Mouse (Mus musculus) heart, postnatal 0 days (tissue): ENCODE measurements around the gene Lamb1. TPM values are rescaled to one million over a fixed set of nuclear protein-coding genes. Genes with fewer than 3 reads are reported as not detected.

Experiments used
- ATAC-seq: fragments of 200-750 bp; cut with Nextera tagmentation; 2 replicates; pipeline ENCODE4 v1.8.0; 2017; ENCODE audit warnings: low read depth, moderate number of reproducible peaks, moderate library complexity; ENCODE audit not compliant: insufficient read depth
- DNase-seq: peaks from one replicate; pipeline ENCODE4 v3.0.0-alpha.2; 2016; ENCODE audit warnings: low spot score
- H3K27ac ChIP-seq: fragments of 300-500 bp; sonication (generic); 2 replicates; pipeline ENCODE4 v1.5.1; 2014; ENCODE audit warnings: low read depth, mild to moderate bottlenecking
- H3K27me3 ChIP-seq: fragments of 300-500 bp; sonication (generic); 2 replicates; pipeline ENCODE4 v1.6.1; 2014; ENCODE audit warnings: low read length, mixed read lengths; ENCODE audit not compliant: control insufficient read depth, insufficient read depth
- H3K36me3 ChIP-seq: fragments of 300-500 bp; sonication (generic); replicated peaks from 2 replicates; pipeline ENCODE4 v1.6.1; 2014; ENCODE audit warnings: low read length, mixed read lengths; ENCODE audit not compliant: control insufficient read depth, insufficient read depth
- H3K4me1 ChIP-seq: fragments of 300-500 bp; sonication (generic); 2 replicates; pipeline ENCODE4 v1.6.1; 2014; ENCODE audit warnings: antibody characterized with exemption; ENCODE audit not compliant: control insufficient read depth, insufficient read depth
- H3K4me2 ChIP-seq: fragments of 300-500 bp; sonication (generic); 2 replicates; pipeline ENCODE4 v1.6.1; 2014; ENCODE audit warnings: low read depth, mild to moderate bottlenecking, low read length, moderate library complexity
- H3K4me3 ChIP-seq: fragments of 300-500 bp; sonication (generic); 2 replicates; pipeline ENCODE4 v1.5.1; 2014; ENCODE audit warnings: low read depth, low read length
- H3K9ac ChIP-seq: fragments of 300-500 bp; sonication (generic); replicated peaks from 2 replicates; pipeline ENCODE4 v1.6.1; 2014; ENCODE audit warnings: low read depth, low read length, mixed read lengths
- H3K9me3 ChIP-seq: fragments of 300-500 bp; sonication (generic); replicated peaks from 2 replicates; pipeline ENCODE4 v1.6.1; 2016; ENCODE audit warnings: low read length; ENCODE audit not compliant: control insufficient read depth
- CTCF ChIP-seq: IDR thresholded peaks from 2 replicates; pipeline ENCODE4 v1.5.1; 2016; ENCODE audit warnings: antibody characterized with exemption, control low read depth, low read depth
- EP300 ChIP-seq: IDR thresholded peaks from 2 replicates; pipeline ENCODE4 v1.6.1; 2016; ENCODE audit warnings: antibody characterized with exemption, low read depth
- WGBS: fragments of 180-500 bp; shearing (Covaris S2); extraction: QIAGEN DNeasy Blood & Tissue Kit; methylation state at CpG from one replicate; pipeline ENCODE4 v1.1.7; 2014; 5-methylcytosine and 5-hydroxymethylcytosine counted together
- polyA plus RNA-seq: library from polyadenylated mRNA; unstranded; fragments of >200 nt; fragmentation: Nextera tagmentation; extraction: Ambion mirVana; gene quantifications from 2 replicates; pipeline ENCODE4 v1.2.1, GENCODE M21; 2015
- total RNA-seq: library from RNA; depleted of rRNA; stranded (reverse); fragments of >200 nt; gene quantifications from 2 replicates; pipeline ENCODE4 v1.2.3, GENCODE M21; 2014; ENCODE audit warnings: low replicate concordance

Lamb1 gene
- total and polyA plus RNA-seq, 2 experiments from 2014 or later = 60.8 to 189 TPM

DNA sequence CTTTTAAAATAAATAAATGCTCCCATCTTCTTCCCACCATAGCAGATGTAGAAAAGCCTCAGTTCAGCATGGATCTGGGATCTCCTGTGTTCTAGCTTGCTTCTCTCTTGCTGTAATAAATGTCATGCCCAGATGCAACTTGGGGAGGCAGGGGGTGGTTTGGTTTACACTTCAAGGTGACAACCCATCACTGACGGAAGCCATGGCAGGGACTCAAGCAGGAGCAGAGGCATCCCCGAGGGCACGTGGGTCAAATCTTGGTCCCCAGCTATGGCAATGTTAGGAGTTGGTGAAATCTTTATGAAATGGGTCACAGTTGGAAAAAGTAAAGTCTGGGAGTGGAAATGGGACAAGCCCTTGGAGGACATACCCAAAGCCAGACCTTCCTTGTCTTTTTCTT is 20.3 kb upstream of the Lamb1 start:
- Histone ChIP-seq H3K4me3 (no peak overlapping the region), H3K9ac (no peak overlapping the region), H3K27ac (no peak overlapping the region), H3K36me3 (no peaks in the 10 kb centered on the region), H3K27me3 (no peaks in the 10 kb centered on the region), H3K4me1 (0 out of 2 replicates have a peak, but pooled peaks cover 3% of the 10 kb centered on the region), H3K9me3 (no peaks in the 10 kb centered on the region), H3K4me2 (no peak overlapping the region)
- WGBS = 88% methylated on average over 3 of the region's 3 CpGs
- TF ChIP-seq CTCF (no peak), EP300 (no peak)
- no peak for DNase-seq
- ATAC-seq = no peak

DNA sequence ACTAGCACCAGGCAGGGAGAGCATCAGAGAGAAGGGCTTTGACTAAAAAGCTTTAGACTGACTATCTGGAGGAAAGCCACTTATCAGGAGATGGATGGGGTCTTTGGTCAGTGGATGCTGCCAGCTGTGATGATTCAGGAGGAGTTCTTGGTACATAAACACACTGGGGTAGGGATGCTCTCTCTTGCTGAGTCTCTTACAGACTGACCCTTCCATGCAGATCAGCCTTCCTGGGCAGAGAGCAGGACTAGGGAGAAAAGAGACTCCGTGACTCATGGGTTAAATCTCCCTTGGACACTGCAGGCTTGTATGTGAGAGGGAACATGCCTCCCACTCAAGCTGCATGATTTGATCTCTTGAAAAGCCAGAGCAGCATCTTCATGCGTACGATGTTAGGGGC is 18.9 kb upstream of the Lamb1 start:
- Histone ChIP-seq H3K4me1 (no peaks in the 10 kb centered on the region), H3K36me3 (no peaks in the 10 kb centered on the region), H3K9me3 (no peaks in the 10 kb centered on the region), H3K4me3 (no peak overlapping the region), H3K4me2 (no peak overlapping the region), H3K9ac (no peak overlapping the region), H3K27ac (no peak overlapping the region), H3K27me3 (no peaks in the 10 kb centered on the region)
- ATAC-seq (no peak), DNase-seq (no peak)
- TF ChIP-seq EP300 (no peak), CTCF (no peak)
- 65% methylated on average over 3 of the region's 3 CpGs for WGBS

GRCm38 (mm10) chr12:31246615-31247014 is 18.4 kb upstream of the Lamb1 start:
- H3K9me3 ChIP-seq = no peaks in the 10 kb centered on the region
- no peak overlapping the region for H3K9ac ChIP-seq
- H3K4me2 ChIP-seq = no peak overlapping the region
- H3K27ac ChIP-seq = no peak overlapping the region
- ATAC-seq (no peak), DNase-seq (no peak)
- no peaks in the 10 kb centered on the region for H3K4me1 ChIP-seq
- H3K27me3 ChIP-seq = no peaks in the 10 kb centered on the region
- H3K36me3 ChIP-seq = no peaks in the 10 kb centered on the region
- TF ChIP-seq EP300 = no peak
- TF ChIP-seq CTCF = no peak
- 61% methylated on average over 3 of the region's 3 CpGs for WGBS
- no peak overlapping the region for H3K4me3 ChIP-seq

DNA sequence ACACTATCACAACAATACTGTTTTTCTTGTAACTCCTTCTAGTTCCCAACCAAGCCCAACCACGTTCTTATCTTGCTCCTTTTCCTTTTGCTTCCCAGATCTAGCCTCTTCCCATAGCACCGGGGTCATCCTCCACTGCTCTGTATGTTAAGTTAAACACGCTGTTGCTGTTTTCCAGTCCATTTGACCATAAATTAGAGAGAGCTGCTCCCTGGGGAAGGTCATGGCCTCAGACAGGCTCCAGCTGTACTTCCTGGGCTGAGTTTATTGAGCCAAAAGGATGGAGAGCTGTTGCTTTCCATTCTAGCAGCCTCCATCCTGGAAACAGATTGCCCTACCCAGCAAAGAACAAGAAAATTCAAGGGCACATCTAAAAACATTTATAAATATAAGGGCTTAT is 16.9 kb upstream of the Lamb1 start:
- TF ChIP-seq CTCF (no peak), EP300 (no peak)
- no peaks in the 10 kb centered on the region for H3K36me3 ChIP-seq
- no peak overlapping the region for H3K9ac ChIP-seq
- no peaks in the 10 kb centered on the region for H3K4me1 ChIP-seq
- H3K9me3 ChIP-seq = no peaks in the 10 kb centered on the region
- ATAC-seq = no peak
- DNase-seq = no peak
- 58% methylated on average over 3 of the region's 3 CpGs for WGBS
- H3K4me3 ChIP-seq = no peak overlapping the region
- no peak overlapping the region for H3K27ac ChIP-seq
- no peaks in the 10 kb centered on the region for H3K27me3 ChIP-seq
- no peak overlapping the region for H3K4me2 ChIP-seq

GRCm38 (mm10) chr12:31248681-31249080 is 16.4 kb upstream of the Lamb1 start:
- Histone ChIP-seq H3K9me3 (no peaks in the 10 kb centered on the region), H3K4me2 (no peak overlapping the region), H3K27ac (no peak overlapping the region), H3K27me3 (no peaks in the 10 kb centered on the region), H3K36me3 (no peaks in the 10 kb centered on the region), H3K4me1 (no peaks in the 10 kb centered on the region), H3K9ac (no peak overlapping the region), H3K4me3 (no peak overlapping the region)
- no peak for TF ChIP-seq CTCF
- TF ChIP-seq EP300 = no peak
- 36% methylated on average over 10 of the region's 10 CpGs for WGBS
- ATAC-seq (no peak; the same call in 1 of the 2 replicates), DNase-seq (no peak)

GRCm38 (mm10) chr12:31252259-31252658 is 12.8 kb upstream of the Lamb1 start:
- no peaks in the 10 kb centered on the region for H3K36me3 ChIP-seq
- ATAC-seq (0 out of 2 replicates have a peak, but pooled peaks have one; percentile 11), DNase-seq (no peak)
- TF ChIP-seq CTCF (no peak), EP300 (no peak)
- WGBS = 44% methylated on average over 4 of the region's 4 CpGs
- no peaks in the 10 kb centered on the region for H3K9me3 ChIP-seq
- no peak overlapping the region for H3K4me3 ChIP-seq
- H3K27ac ChIP-seq = no peak overlapping the region
- no peaks in the 10 kb centered on the region for H3K4me1 ChIP-seq
- no peak overlapping the region for H3K4me2 ChIP-seq
- H3K27me3 ChIP-seq = no peaks in the 10 kb centered on the region
- no peak overlapping the region for H3K9ac ChIP-seq
